Mouse (Mus musculus): ENCODE data around the gene Ralgds. TPM values are rescaled to one million over a fixed set of nuclear protein-coding genes. Genes with fewer than 3 reads are reported as not detected.

Gene Ralgds
- total and polyA plus RNA-seq, 3 experiments = 9.7 to 19.5 (median 12.2) TPM

DNA sequence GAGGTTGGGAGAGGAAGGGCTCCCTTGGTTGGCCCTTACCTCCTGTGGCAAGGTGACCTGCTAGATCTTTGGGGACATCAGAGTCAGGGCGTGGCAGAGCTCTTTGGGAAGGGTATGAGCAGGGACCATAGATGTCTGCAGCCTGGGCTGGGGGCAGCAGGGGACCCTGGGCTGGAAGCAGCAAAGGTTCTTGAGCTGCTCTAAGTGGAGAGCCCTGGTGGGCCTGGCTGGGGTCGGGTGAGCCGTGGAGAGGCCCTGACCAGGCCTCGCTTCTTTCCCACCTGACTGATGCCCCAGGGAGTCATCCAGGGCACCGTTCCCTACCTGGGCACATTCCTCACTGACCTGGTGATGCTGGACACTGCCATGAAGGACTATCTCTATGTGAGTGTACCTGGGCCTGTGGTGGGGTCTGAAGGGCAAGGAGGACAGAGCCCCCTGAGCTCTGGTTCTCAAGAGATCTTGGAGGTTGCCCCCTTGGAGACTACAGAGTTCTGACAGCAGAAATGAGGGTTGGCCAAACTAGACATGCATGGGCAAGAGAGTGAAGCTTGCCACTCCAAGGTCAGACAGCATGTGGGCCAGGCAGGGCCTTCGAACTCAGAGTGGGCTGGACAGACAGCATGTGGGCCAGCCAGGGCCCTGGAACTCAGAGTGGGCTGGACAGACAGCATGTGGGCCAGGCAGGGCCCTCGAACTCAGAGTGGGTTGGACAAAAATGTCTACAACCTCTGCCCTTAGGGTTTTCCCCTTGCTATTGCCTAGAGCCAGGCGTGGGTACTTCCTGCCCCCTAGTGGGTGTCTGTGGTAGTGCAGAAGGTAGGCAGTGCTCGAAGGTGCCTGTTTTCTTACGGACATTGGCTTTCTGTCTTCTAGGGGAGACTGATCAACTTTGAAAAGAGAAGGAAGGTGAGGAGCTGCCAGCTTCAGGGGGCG, 34.6 kb downstream of the Ralgds start:
- no peaks in the 10 kb centered on the region for H3K27me3 ChIP-seq (ENCODE audit: control insufficient read depth, insufficient read depth, low read length)
- no peak overlapping the region for H3K4me3 ChIP-seq
- no peaks in the 10 kb centered on the region for H3K36me3 ChIP-seq (ENCODE audit: control insufficient read depth, insufficient read depth, low read length)
- TF ChIP-seq CTCF (IDR thresholded peaks at IDR 0.05) (peak; percentile 93), POLR2A (IDR thresholded peaks at IDR 0.05; ENCODE audit: insufficient read depth, low read depth, low read length) (no peak), EP300 (IDR thresholded peaks at IDR 0.05; ENCODE audit: insufficient read depth, low read depth, low read length) (peak; percentile 98)
- H3K79me2 ChIP-seq (replicated peaks; ENCODE audit: control insufficient read depth, insufficient read depth, low read length) = no peaks in the 10 kb centered on the region
- peaks cover 1% of the 10 kb centered on the region; the same call in 1 of the 2 replicates for H3K4me1 ChIP-seq (ENCODE audit: control insufficient read depth, insufficient read depth, low read length)
- intact Hi-C loops (cut with DNase I) = loop anchor here (1.0 kb wide), 2 partner anchors 30 to 33 kb away; no protein-coding TSS in a partner anchor
- no peak overlapping the region for H3K27ac ChIP-seq
- 54% methylated on average over 11 of the region's 11 CpGs for WGBS
- peak; percentile 82 to 90 for DNase-seq
- H3K9ac ChIP-seq (ENCODE audit: low read depth, low read length) = no peak overlapping the region

DNA sequence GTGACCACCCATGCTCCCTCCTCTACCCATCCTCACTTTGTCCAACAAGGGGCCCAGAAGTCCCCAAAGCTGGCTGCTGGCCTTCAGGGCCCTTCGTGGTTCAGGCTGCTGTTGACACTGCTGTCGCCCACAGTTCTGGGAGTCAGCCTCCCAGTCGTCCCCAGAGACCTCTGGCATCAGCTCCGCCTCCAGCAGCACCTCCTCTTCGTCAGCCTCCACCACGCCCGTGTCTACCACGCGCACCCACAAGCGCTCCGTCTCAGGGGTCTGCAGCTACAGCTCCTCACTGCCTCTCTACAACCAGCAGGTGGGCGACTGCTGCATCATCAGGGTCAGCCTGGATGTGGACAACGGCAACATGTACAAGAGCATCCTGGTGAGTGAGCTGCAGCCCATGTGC, 36.2 kb downstream of the Ralgds start:
- Histone ChIP-seq H3K4me3 (no peak overlapping the region), H3K9ac (ENCODE audit: low read depth, low read length) (no peak overlapping the region), H3K4me1 (ENCODE audit: control insufficient read depth, insufficient read depth, low read length) (peaks cover 1% of the 10 kb centered on the region; the same call in 1 of the 2 replicates), H3K27ac (no peak overlapping the region), H3K36me3 (ENCODE audit: control insufficient read depth, insufficient read depth, low read length) (no peaks in the 10 kb centered on the region), H3K27me3 (ENCODE audit: control insufficient read depth, insufficient read depth, low read length) (no peaks in the 10 kb centered on the region), H3K79me2 (replicated peaks; ENCODE audit: control insufficient read depth, insufficient read depth, low read length) (no peaks in the 10 kb centered on the region)
- TF ChIP-seq CTCF (IDR thresholded peaks at IDR 0.05) (no peak), EP300 (IDR thresholded peaks at IDR 0.05; ENCODE audit: insufficient read depth, low read depth, low read length) (no peak), POLR2A (IDR thresholded peaks at IDR 0.05; ENCODE audit: insufficient read depth, low read depth, low read length) (no peak)
- DNase-seq = no peak
- 92% methylated on average over 13 of the region's 13 CpGs for WGBS
- intact Hi-C loops (cut with DNase I) = no loop called here

DNA sequence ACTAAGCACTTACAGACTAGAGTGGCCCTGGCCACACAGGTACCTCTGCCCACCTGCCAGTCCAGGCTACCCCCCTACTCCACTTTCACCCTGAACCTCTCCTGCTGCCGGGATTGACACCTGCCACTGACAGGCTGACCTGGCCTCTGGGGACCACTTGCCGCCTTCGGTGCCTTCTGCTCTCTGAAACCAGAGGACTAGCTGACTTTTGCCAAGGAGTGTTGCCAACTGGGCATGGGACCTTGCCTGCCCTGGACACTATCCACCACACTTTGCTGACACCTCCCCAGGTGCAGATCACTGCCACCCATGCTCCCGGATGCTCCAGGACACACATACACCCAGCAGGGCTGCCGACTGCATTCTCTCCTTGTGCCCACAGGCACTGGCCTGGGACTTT, 39.4 kb downstream of the Ralgds start:
- H3K27ac ChIP-seq = no peak overlapping the region
- no peak for DNase-seq
- H3K79me2 ChIP-seq (replicated peaks; ENCODE audit: control insufficient read depth, insufficient read depth, low read length) = no peaks in the 10 kb centered on the region
- intact Hi-C loops (cut with DNase I) = no loop called here
- 84% methylated on average over 5 of the region's 5 CpGs for WGBS
- no peak overlapping the region for H3K9ac ChIP-seq (ENCODE audit: low read depth, low read length)
- H3K36me3 ChIP-seq (ENCODE audit: control insufficient read depth, insufficient read depth, low read length) = no peaks in the 10 kb centered on the region
- H3K4me3 ChIP-seq = no peak overlapping the region
- peaks cover 1% of the 10 kb centered on the region; the same call in 1 of the 2 replicates for H3K4me1 ChIP-seq (ENCODE audit: control insufficient read depth, insufficient read depth, low read length)
- TF ChIP-seq POLR2A (IDR thresholded peaks at IDR 0.05; ENCODE audit: insufficient read depth, low read depth, low read length) = no peak
- TF ChIP-seq EP300 (IDR thresholded peaks at IDR 0.05; ENCODE audit: insufficient read depth, low read depth, low read length) = no peak
- TF ChIP-seq CTCF (IDR thresholded peaks at IDR 0.05) = no peak
- no peaks in the 10 kb centered on the region for H3K27me3 ChIP-seq (ENCODE audit: control insufficient read depth, insufficient read depth, low read length)

DNA sequence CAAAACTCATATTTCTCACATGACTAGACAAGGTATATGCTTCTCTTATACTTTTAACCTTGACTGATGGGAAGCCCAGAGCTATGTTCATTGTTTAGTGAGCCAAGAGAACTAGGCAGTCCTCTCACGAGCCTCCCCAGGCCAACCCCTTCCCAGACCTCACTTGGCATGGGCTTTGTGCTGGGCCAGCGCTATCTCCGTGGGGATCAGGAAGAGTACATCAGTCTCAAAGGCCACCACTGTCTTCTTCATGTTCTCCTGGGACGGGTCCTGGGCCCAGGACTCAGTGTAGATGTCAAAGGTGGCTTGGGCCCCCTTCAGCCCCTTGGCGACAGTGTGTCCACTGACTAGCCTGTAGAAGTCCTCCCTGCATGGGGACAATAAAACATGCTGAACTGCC, 44.5 kb downstream of the Ralgds start:
- WGBS = 79% methylated on average over 5 of the region's 5 CpGs
- TF ChIP-seq EP300 (IDR thresholded peaks at IDR 0.05; ENCODE audit: insufficient read depth, low read depth, low read length) (no peak), CTCF (IDR thresholded peaks at IDR 0.05) (no peak), POLR2A (IDR thresholded peaks at IDR 0.05; ENCODE audit: insufficient read depth, low read depth, low read length) (no peak)
- H3K27ac ChIP-seq = no peak overlapping the region
- H3K9ac ChIP-seq (ENCODE audit: low read depth, low read length) = no peak overlapping the region
- H3K79me2 ChIP-seq (replicated peaks; ENCODE audit: control insufficient read depth, insufficient read depth, low read length) = no peaks in the 10 kb centered on the region
- intact Hi-C loops (cut with DNase I) = no loop called here
- no peaks in the 10 kb centered on the region for H3K36me3 ChIP-seq (ENCODE audit: control insufficient read depth, insufficient read depth, low read length)
- DNase-seq = no peak
- H3K4me1 ChIP-seq (ENCODE audit: control insufficient read depth, insufficient read depth, low read length) = no peaks in the 10 kb centered on the region
- H3K27me3 ChIP-seq (ENCODE audit: control insufficient read depth, insufficient read depth, low read length) = no peaks in the 10 kb centered on the region
- no peak overlapping the region for H3K4me3 ChIP-seq

DNA sequence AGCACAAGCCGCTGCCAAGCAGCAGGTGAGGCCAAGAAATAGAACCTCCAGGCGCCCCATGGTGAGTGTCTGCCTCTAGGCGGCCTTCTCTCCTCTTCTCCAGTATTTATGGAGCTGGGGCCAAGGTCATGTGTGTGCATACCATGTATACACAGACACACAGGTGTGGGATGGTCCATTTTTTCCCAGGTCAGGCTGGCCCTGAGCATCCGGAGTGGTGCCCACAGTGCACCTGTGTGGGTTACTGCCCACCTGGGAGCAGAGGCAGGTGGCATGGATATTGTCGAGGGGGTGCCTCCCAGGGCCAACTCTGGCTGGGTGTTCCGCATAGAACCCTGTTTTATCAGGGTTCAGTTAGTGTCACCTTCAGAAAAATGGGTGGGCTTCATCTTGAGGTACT, 50.4 kb downstream of the Ralgds start, which contains the start of gene Cel:
Gene Cel, minus strand, starts transcription at position 101 of the 400 bp plus-strand sequence.
- H3K4me3 ChIP-seq = no peak within 1 kb of the TSS
- H3K27ac ChIP-seq = no peak within 1 kb of the TSS
- no peaks in the 10 kb centered on the region for H3K36me3 ChIP-seq (ENCODE audit: control insufficient read depth, insufficient read depth, low read length)
- no peaks in the 10 kb centered on the region for H3K79me2 ChIP-seq (replicated peaks; ENCODE audit: control insufficient read depth, insufficient read depth, low read length)
- no peak within 1 kb of the TSS for H3K9ac ChIP-seq (ENCODE audit: low read depth, low read length)
- H3K27me3 ChIP-seq (ENCODE audit: control insufficient read depth, insufficient read depth, low read length) = no peaks in the 10 kb centered on the region
- DNase-seq = no peak
- peaks cover 7% of the 10 kb centered on the region for H3K4me1 ChIP-seq (ENCODE audit: control insufficient read depth, insufficient read depth, low read length)
- no peak for TF ChIP-seq POLR2A (IDR thresholded peaks at IDR 0.05; ENCODE audit: insufficient read depth, low read depth, low read length)
- TF ChIP-seq CTCF (IDR thresholded peaks at IDR 0.05) = no peak
- intact Hi-C loops (cut with DNase I) = no loop called here
- 69% methylated on average over 6 of the region's 6 CpGs for WGBS

DNA sequence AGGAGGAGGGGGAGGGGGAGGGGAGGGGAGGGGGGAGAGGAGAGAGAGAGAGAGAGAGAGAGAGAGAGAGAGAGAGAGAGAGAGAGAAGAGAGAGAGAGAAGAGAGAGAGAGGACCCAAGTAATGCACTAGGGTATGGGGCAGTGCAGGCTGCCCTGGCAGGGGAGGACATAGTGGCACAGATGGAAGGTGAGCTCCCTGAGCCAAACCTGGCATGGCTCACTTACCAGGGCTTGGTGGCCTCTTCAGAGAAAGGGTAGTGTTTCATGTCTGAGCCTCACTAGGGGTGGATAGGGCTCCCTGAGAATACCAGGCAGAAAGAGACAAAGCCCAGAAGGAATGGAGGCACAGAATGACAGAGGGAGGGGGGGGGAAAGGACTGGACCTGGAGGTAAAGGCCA, 50.9 kb downstream of the Ralgds start:
- intact Hi-C loops (cut with DNase I) = no loop called here
- Histone ChIP-seq H3K9ac (ENCODE audit: low read depth, low read length) (no peak overlapping the region), H3K4me3 (no peak overlapping the region), H3K27ac (no peak overlapping the region), H3K79me2 (replicated peaks; ENCODE audit: control insufficient read depth, insufficient read depth, low read length) (no peaks in the 10 kb centered on the region), H3K27me3 (ENCODE audit: control insufficient read depth, insufficient read depth, low read length) (no peaks in the 10 kb centered on the region), H3K4me1 (ENCODE audit: control insufficient read depth, insufficient read depth, low read length) (peaks cover 9% of the 10 kb centered on the region), H3K36me3 (ENCODE audit: control insufficient read depth, insufficient read depth, low read length) (no peaks in the 10 kb centered on the region)
- TF ChIP-seq EP300 (IDR thresholded peaks at IDR 0.05; ENCODE audit: insufficient read depth, low read depth, low read length) (no peak), CTCF (IDR thresholded peaks at IDR 0.05) (no peak), POLR2A (IDR thresholded peaks at IDR 0.05; ENCODE audit: insufficient read depth, low read depth, low read length) (no peak)
- DNase-seq = no peak
